Mouse (Mus musculus) embryonic fibroblast, embryonic 13.5 days (primary cell): Measurements from ENCODE around the gene Kat8.

Experiments
- CTCF ChIP-seq: IDR thresholded peaks from 2 replicates; pipeline ENCODE4 v1.5.1; 2011; ENCODE audit warnings: mild to moderate bottlenecking, control low read depth, low read length, moderate library complexity, borderline replicate concordance; ENCODE audit not compliant: insufficient read depth
- POLR2A ChIP-seq: IDR thresholded peaks from 2 replicates; pipeline ENCODE4 v1.6.1; 2011; ENCODE audit warnings: low read depth, mild to moderate bottlenecking, control low read depth, low read length, moderate library complexity

DNA sequence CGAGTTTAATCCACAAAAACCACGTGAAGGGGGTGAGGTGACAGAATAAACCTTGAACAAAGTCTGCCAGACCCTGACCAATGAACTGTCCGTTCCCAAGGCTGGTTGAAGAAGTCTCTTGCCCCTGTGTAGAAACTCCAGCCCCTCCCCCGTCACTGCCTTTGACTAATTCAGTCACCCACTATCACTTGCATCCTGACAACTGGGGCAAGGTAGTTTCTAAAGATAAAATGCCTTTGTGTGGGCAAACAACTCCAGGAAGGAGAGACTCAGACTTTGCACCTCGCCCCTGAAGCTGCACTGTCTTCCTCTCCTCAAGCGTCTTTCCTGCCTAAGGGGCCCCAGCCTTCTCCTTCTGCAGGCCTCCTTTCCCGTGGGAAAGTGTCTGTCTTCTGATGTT is 12.3 kb upstream of the Kat8 start:
- no peak for TF ChIP-seq CTCF
- no peak for TF ChIP-seq POLR2A
